Mouse (Mus musculus) cerebellum, adult 2 months (tissue): ENCODE data around the gene Mospd3.

Experiments
- CTCF ChIP-seq: fragments of 200-500 bp; IDR thresholded peaks from 2 replicates; pipeline ENCODE4 v1.5.1; 2011; ENCODE audit warnings: low read depth, mild to moderate bottlenecking, control low read depth, low read length, moderate library complexity, borderline replicate concordance; ENCODE audit not compliant: insufficient read depth
- POLR2A ChIP-seq: fragments of 200-500 bp; IDR thresholded peaks from 2 replicates; pipeline ENCODE4 v1.6.1; 2011; ENCODE audit warnings: low read length, control low read depth, borderline replicate concordance; ENCODE audit not compliant: insufficient read depth

GRCm38 (mm10) chr5:137570691-137571586, 29.9 kb downstream of the Mospd3 start:
- no peak for TF ChIP-seq POLR2A
- TF ChIP-seq CTCF = no peak
